Mouse (Mus musculus): ENCODE results near the gene Nipal4.

DNA sequence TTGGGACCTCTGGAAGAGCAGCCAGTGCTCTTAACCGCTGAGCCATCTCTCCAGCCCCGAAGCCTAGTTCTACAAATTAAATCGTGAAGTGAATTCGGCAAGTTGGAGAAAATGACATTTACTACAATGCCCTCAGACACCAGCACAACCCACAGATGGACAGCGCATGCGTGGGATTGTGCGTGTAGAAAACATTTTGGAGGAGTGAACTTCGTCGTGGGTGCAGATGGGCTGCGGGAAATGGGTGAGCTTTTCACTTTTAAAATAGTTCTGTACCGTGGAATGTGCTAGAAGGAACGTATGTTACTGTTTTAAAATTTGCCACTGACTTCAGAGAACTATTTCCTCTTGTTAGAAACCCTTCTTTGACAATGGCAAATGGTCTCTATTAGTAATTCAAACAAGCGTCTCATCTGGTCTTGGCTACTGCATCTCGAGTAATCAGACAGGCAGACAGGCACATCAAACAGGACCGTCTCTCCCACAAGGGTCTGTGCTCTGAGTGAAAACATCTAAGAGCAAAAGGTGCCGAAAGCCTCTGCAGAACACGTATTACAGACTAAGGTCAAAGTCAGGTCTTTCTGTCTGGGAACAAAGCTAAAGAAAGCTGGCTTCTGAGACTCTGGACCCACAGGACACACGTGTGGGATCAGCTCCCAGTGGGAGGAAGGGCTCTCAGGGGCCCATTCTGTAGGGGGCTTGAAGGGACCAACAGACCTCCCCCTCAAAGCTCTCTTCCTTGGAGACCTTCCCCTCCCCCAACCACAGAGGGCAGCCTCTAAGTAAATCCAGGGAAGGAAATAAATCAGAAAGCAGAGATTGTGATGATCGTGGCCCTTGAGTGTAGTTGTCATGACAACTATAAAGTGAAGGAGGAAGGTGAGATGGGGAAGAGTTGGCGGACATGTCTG is 35.6 kb upstream of the Nipal4 start:
- TF ChIP-seq TAL1 (conservative IDR thresholded peaks at IDR 0.05; ENCODE audit: low read depth, low read length) (no peak), POLR2AphosphoS5 (IDR thresholded peaks at IDR 0.05; ENCODE audit: insufficient replicate concordance, low read depth, low read length) (no peak), CTCF (IDR thresholded peaks at IDR 0.05; ENCODE audit: low read depth, low read length) (no peak), GATA1 (IDR thresholded peaks at IDR 0.05; ENCODE audit: borderline replicate concordance, low read length) (no peak), GATA2 (IDR thresholded peaks at IDR 0.05; ENCODE audit: borderline replicate concordance, low read depth, low read length) (no peak)

All from G1E (cell line).